Mouse (Mus musculus) CH12.LX (cell line): ENCODE data around the gene 4930430F08Rik. TPM values are rescaled to one million over a fixed set of nuclear protein-coding genes. Genes with fewer than 3 reads are reported as not detected.

ENCODE experiments used
- DNase-seq: peaks from one replicate; pipeline ENCODE4 v3.0.0-alpha.2; 2013; ENCODE audit errors: extremely low read depth
- H3K27ac ChIP-seq: 2 replicates; pipeline ENCODE4 v1.5.1; 2012; ENCODE audit warnings: low read depth, mild to moderate bottlenecking, control low read depth, moderate library complexity; ENCODE audit not compliant: insufficient read depth
- H3K27me3 ChIP-seq: replicated peaks from 2 replicates; pipeline ENCODE3; 2012; ENCODE audit warnings: inconsistent platforms
- H3K36me3 ChIP-seq, 2 experiments: replicated peaks in 1 of 2; 2 replicates each; pipeline versions ENCODE3 to v1.6.1; 2012; ENCODE audit warnings: inconsistent platforms in 1 of 2, low read length in 1 of 2, mild to moderate bottlenecking in 1 of 2, mixed read lengths in 1 of 2, moderate library complexity in 1 of 2; ENCODE audit not compliant: control insufficient read depth in 1 of 2, insufficient read depth in 1 of 2
- H3K4me1 ChIP-seq, 2 experiments: 2 replicates each; pipeline ENCODE4 v1.6.1; 2012; ENCODE audit warnings: inconsistent platforms in 1 of 2, moderate library complexity in 1 of 2; ENCODE audit not compliant: insufficient read depth in 2 of 2, control insufficient read depth in 1 of 2
- H3K4me2 ChIP-seq: 2 replicates; pipeline ENCODE4 v1.6.1; 2012; ENCODE audit warnings: low read depth, mild to moderate bottlenecking, control low read depth; ENCODE audit not compliant: poor library complexity, insufficient read depth, severe bottlenecking
- H3K4me3 ChIP-seq, 3 experiments: fragments of 150-350 bp in 1 of 3; sonication (generic) in 1 of 3; replicated peaks in 1 of 3; 2 replicates each; pipeline versions ENCODE3 to v1.5.1; 2011 to 2012; ENCODE audit warnings: low read depth in 2 of 3, low read length in 2 of 3, mild to moderate bottlenecking in 2 of 3, moderate library complexity in 2 of 3, control low read depth in 1 of 3, improper control_type of control experiment in 1 of 3, inconsistent platforms in 1 of 3, mixed read lengths in 1 of 3; ENCODE audit not compliant: poor library complexity in 1 of 3
- H3K79me2 ChIP-seq: replicated peaks from 2 replicates; pipeline ENCODE4 v1.6.1; 2012; ENCODE audit warnings: mild to moderate bottlenecking, moderate library complexity; ENCODE audit not compliant: control insufficient read depth, poor library complexity, insufficient read depth, severe bottlenecking; ENCODE audit errors: extremely low read depth
- H3K9ac ChIP-seq: 2 replicates; pipeline ENCODE4 v1.6.1; 2012; ENCODE audit warnings: low read depth, mild to moderate bottlenecking, control low read depth, moderate library complexity; ENCODE audit not compliant: insufficient read depth
- H3K9me3 ChIP-seq: replicated peaks from 2 replicates; pipeline ENCODE3; 2012; ENCODE audit warnings: low read length, inconsistent platforms, mixed read lengths
- CHD1 ChIP-seq: IDR thresholded peaks from 2 replicates; pipeline ENCODE4 v1.6.1; 2012; ENCODE audit warnings: low read depth, low read length, improper control_type of control experiment, inconsistent platforms
- ETS1 ChIP-seq: conservative IDR thresholded peaks from 2 replicates; pipeline ENCODE4 v1.6.1; 2012; ENCODE audit warnings: low read depth, mild to moderate bottlenecking, inconsistent platforms, low read length, improper control_type of control experiment, moderate library complexity
- IRF4 ChIP-seq: IDR thresholded peaks from 2 replicates; pipeline ENCODE4 v1.6.1; 2014; ENCODE audit warnings: low read depth, mild to moderate bottlenecking, inconsistent platforms, low read length, improper control_type of control experiment
- MAFK ChIP-seq: IDR thresholded peaks from 2 replicates; pipeline ENCODE4 v1.6.1; 2011; ENCODE audit warnings: low read length, improper control_type of control experiment; ENCODE audit not compliant: insufficient replicate concordance
- MXI1 ChIP-seq: IDR thresholded peaks from 2 replicates; pipeline ENCODE4 v1.6.1; 2011; ENCODE audit warnings: mild to moderate bottlenecking, low read depth, low read length, improper control_type of control experiment
- NELFE ChIP-seq: IDR thresholded peaks from 2 replicates; pipeline ENCODE4 v1.6.1; 2011; ENCODE audit warnings: low read depth, low read length, improper control_type of control experiment
- NRF1 ChIP-seq: IDR thresholded peaks from 2 replicates; pipeline ENCODE4 v1.6.1; 2014; ENCODE audit warnings: low read depth, mild to moderate bottlenecking, inconsistent platforms, low read length, improper control_type of control experiment, moderate library complexity
- RAD21 ChIP-seq: IDR thresholded peaks from 2 replicates; pipeline ENCODE4 v1.6.1; 2011; ENCODE audit warnings: low read depth, mild to moderate bottlenecking, low read length, improper control_type of control experiment, moderate library complexity
- RCOR1 ChIP-seq: conservative IDR thresholded peaks from 2 replicates; pipeline ENCODE4 v1.6.1; 2012; ENCODE audit warnings: low read depth, mild to moderate bottlenecking, inconsistent platforms, low read length, improper control_type of control experiment
- SIN3A ChIP-seq: IDR thresholded peaks from 2 replicates; pipeline ENCODE4 v1.6.1; 2012; ENCODE audit warnings: low read length, improper control_type of control experiment, inconsistent platforms
- SMC3 ChIP-seq: IDR thresholded peaks from 2 replicates; pipeline ENCODE4 v1.6.1; 2011; ENCODE audit warnings: low read depth, low read length, improper control_type of control experiment
- TBP ChIP-seq: conservative IDR thresholded peaks from 2 replicates; pipeline ENCODE4 v1.6.1; 2011; ENCODE audit warnings: low read depth, low read length, improper control_type of control experiment
- ZC3H11A ChIP-seq: IDR thresholded peaks from 2 replicates; pipeline ENCODE4 v1.6.1; 2012; ENCODE audit warnings: low read depth, mild to moderate bottlenecking, inconsistent platforms, low read length, improper control_type of control experiment
- ZKSCAN1 ChIP-seq: IDR thresholded peaks from 2 replicates; pipeline ENCODE4 v1.6.1; 2012; ENCODE audit warnings: low read depth, inconsistent platforms, low read length, improper control_type of control experiment, borderline replicate concordance
- ZMIZ1 ChIP-seq: IDR thresholded peaks from 2 replicates; pipeline ENCODE4 v1.6.1; 2012; ENCODE audit warnings: low read depth, mild to moderate bottlenecking, inconsistent platforms, low read length, improper control_type of control experiment
- dilution Hi-C: fragments of 300-500 bp; cut with MboI; formaldehyde crosslinking; loops from 2 replicates; pipeline ENCODE4 v1.14.3; 2020; ENCODE audit warnings: low sequenced_read_pairs; ENCODE audit not compliant: extremely low pct_unique_long_range_greater_than_20kb, extremely low pct_ligation_motif_present
- in situ Hi-C: fragments of 300-500 bp; cut with MboI; formaldehyde crosslinking; loops from 3 replicates; pipeline ENCODE4 v1.14.3; 2019; ENCODE audit warnings: low sequenced_read_pairs, low pct_ligation_motif_present, low pct_unique_long_range_greater_than_20kb, mixed read lengths
- polyA plus RNA-seq: library from polyadenylated mRNA; unstranded; fragments of >175 nt; gene quantifications from 2 replicates; pipeline ENCODE4 v1.2.1, GENCODE M21; 2012; ENCODE audit warnings: low read depth; ENCODE audit not compliant: insufficient read length
- total RNA-seq, 2 experiments: library from RNA; depleted of rRNA; stranded (reverse); fragments of 300-350 nt in 1 of 2; fragments of >200 nt in 1 of 2; gene quantifications; 2 replicates each; pipeline ENCODE4 v1.2.3; 2012 to 2014

4930430F08Rik gene
- total and polyA plus RNA-seq, 3 experiments: not detected

- Histone ChIP-seq H3K4me1 (no peaks in the 10 kb centered on the region), H3K27ac (no peak overlapping the region), H3K36me3 (no peaks in the 10 kb centered on the region), H3K9me3 (peaks cover 28% of the 10 kb centered on the region), H3K79me2 (no peaks in the 10 kb centered on the region), H3K9ac (no peak overlapping the region), H3K4me3 (no peak overlapping the region), H3K4me2 (no peak overlapping the region), H3K27me3 (no peaks in the 10 kb centered on the region)
- TF ChIP-seq TBP (no peak), MAFK (no peak), NRF1 (no peak), ETS1 (no peak), RCOR1 (no peak), ZKSCAN1 (no peak), NELFE (no peak), SMC3 (no peak), SIN3A (no peak), MXI1 (no peak), ZC3H11A (no peak), CHD1 (no peak), ZMIZ1 (no peak), IRF4 (no peak), RAD21 (no peak)
- no peak for DNase-seq
- dilution Hi-C loops: no loop called here
- in situ Hi-C loops: no loop called here
Observed at GRCm38 (mm10) chr10:100522330-100522729, 67.9 kb downstream of the 4930430F08Rik start.

Other genes starting within 250 kb of the 4930430F08Rik start
- not detected in 2 replicates for gene Gm4302, start 249.6 kb downstream of the 4930430F08Rik start, total RNA-seq (2012; rRNA removed)
- not detected in 2 replicates for gene Gm4302, start 249.6 kb downstream of the 4930430F08Rik start, total RNA-seq (2014; rRNA removed)
- not detected in 2 replicates for gene Gm4302, start 249.6 kb downstream of the 4930430F08Rik start, polyA plus RNA-seq
- not detected in 2 replicates for gene Gm4303, start 244.5 kb downstream of the 4930430F08Rik start, total RNA-seq (2012; rRNA removed)
- gene Gm4303, start 244.5 kb downstream of the 4930430F08Rik start, total RNA-seq (2014; rRNA removed): not detected in 2 replicates
- gene Gm4303, start 244.5 kb downstream of the 4930430F08Rik start, polyA plus RNA-seq: not detected in 2 replicates
- not detected in 2 replicates for gene Gm4305, start 239.3 kb downstream of the 4930430F08Rik start, total RNA-seq (2012; rRNA removed)
- not detected in 2 replicates for gene Gm4305, start 239.3 kb downstream of the 4930430F08Rik start, total RNA-seq (2014; rRNA removed)
- gene Gm4305, start 239.3 kb downstream of the 4930430F08Rik start, polyA plus RNA-seq: not detected in 2 replicates
- gene Gm4307, start 229.1 kb downstream of the 4930430F08Rik start, total RNA-seq (2012; rRNA removed): not detected in 2 replicates
- gene Gm4307, start 229.1 kb downstream of the 4930430F08Rik start, total RNA-seq (2014; rRNA removed): not detected in 2 replicates
- gene Gm4307, start 229.1 kb downstream of the 4930430F08Rik start, polyA plus RNA-seq: not detected in 2 replicates
- not detected in 2 replicates for gene Gm4312, start 207.9 kb downstream of the 4930430F08Rik start, total RNA-seq (2012; rRNA removed)
- gene Gm4312, start 207.9 kb downstream of the 4930430F08Rik start, total RNA-seq (2014; rRNA removed): not detected in 2 replicates
- gene Gm4312, start 207.9 kb downstream of the 4930430F08Rik start, polyA plus RNA-seq: not detected in 2 replicates
- not detected in 2 replicates for gene Tmtc3, start 103.1 kb downstream of the 4930430F08Rik start, total RNA-seq (2012; rRNA removed)
- not detected in 2 replicates for gene Tmtc3, start 103.1 kb downstream of the 4930430F08Rik start, total RNA-seq (2014; rRNA removed)
- not detected in 2 replicates for gene Tmtc3, start 103.1 kb downstream of the 4930430F08Rik start, polyA plus RNA-seq
- gene Cep290, start 102.9 kb downstream of the 4930430F08Rik start, total RNA-seq (2012; rRNA removed): 0.30 and 0.67 TPM in 2 replicates
- gene Cep290, start 102.9 kb downstream of the 4930430F08Rik start, total RNA-seq (2014; rRNA removed): not detected in 2 replicates
- gene Cep290, start 102.9 kb downstream of the 4930430F08Rik start, polyA plus RNA-seq: not detected in 2 replicates
- gene 1700017N19Rik, start 61 bp upstream of the 4930430F08Rik start, total RNA-seq (2012; rRNA removed): not detected in 2 replicates
- gene 1700017N19Rik, start 61 bp upstream of the 4930430F08Rik start, total RNA-seq (2014; rRNA removed): not detected in 2 replicates
- not detected in 2 replicates for gene 1700017N19Rik, start 61 bp upstream of the 4930430F08Rik start, polyA plus RNA-seq